ENCODE assay signal across 16 mouse cellular contexts in genomic region chr6:120206586-120206985, GRCm38 (mm10).
"Had no signal": no experiment of that assay in that cellular context is flagged by ENCODE, and none has a peak within 500 bp of the region (broad histone marks: within the 10 kb centered on the region; RNA-seq: fewer than 3 reads in every experiment).

No protein-coding gene starts in this region.

- H3K4me2 ChIP-seq: liver, embryonic 13.5 days; midbrain, embryonic 13.5 days had no signal

- H3K36me3 ChIP-seq: liver, embryonic 13.5 days; midbrain, embryonic 13.5 days had no signal

- H3K4me3 ChIP-seq: layer of hippocampus, adult 2 months; left cerebral cortex, adult 2 months; liver, embryonic 13.5 days; midbrain, embryonic 13.5 days; myocyte had no signal

- H3K27me3 ChIP-seq: midbrain, embryonic 13.5 days had no signal

- ATAC-seq: midbrain, embryonic 13.5 days; midbrain, embryonic 16.5 days had no signal

- H3K9ac ChIP-seq: liver, embryonic 13.5 days; midbrain, embryonic 13.5 days had no signal

- H3K27ac ChIP-seq: kidney, postnatal 0 days; layer of hippocampus, adult 2 months; left cerebral cortex, adult 2 months; liver, embryonic 13.5 days; macrophage; midbrain, embryonic 13.5 days had no signal

- DNase-seq: kidney, adult 2 months; kidney, postnatal 25 days; layer of hippocampus, adult 9-11 months; layer of hippocampus, postnatal 36 days; liver, embryonic 13.5 days; lung, adult 2 months; lung, postnatal 14 days; thymus, adult 18-20 months; thymus, postnatal 25 days had no signal

- H3K9me3 ChIP-seq: liver, embryonic 13.5 days; midbrain, embryonic 13.5 days had no signal
